Comparison of ENCODE assay signal across 17 mouse cellular contexts in the genomic region with DNA sequence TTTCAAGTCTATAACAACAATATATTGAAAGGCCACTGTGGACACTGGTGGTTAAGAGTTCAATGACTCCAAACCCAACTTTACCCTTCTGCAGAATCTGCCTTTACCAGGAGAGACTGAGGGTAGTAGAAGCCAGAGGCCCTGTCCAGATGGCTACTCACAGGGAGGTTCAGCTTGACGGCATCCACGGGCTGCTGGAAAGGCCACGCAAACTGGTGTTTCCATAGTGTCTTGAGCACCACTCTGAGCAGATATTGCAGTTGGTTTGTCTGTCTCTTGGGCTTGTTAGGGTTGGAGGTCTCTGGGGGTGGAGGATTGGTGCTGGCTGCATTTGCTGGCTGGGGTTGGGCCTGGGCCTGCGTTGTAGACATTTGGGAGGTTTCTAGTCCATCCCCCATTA. TPM values are rescaled to one million over a fixed set of nuclear protein-coding genes. Genes with fewer than 3 reads are reported as not detected.
"Had no signal": no experiment of that assay in that cellular context is flagged by ENCODE, and none has a peak within 500 bp of the region (broad histone marks: within the 10 kb centered on the region; RNA-seq: fewer than 3 reads in every experiment).

No protein-coding gene starts in this region.

- H3K4me1 ChIP-seq: neural tube, embryonic 12.5 days; stomach, embryonic 15.5 days had no signal

- DNase-seq: lung, adult 2 months; lung, postnatal 14 days; lung, postnatal 36 days; right cerebral cortex, postnatal 14 days; thymus, adult 2 months; thymus, postnatal 25 days; thymus, postnatal 4 days had no signal

- H3K4me3 ChIP-seq: lung, embryonic 15.5 days; megakaryocyte, embryonic 14.5 days; midbrain, embryonic 13.5 days; midbrain, embryonic 15.5 days; neural tube, embryonic 12.5 days; stomach, embryonic 15.5 days had no signal

- H3K27me3 ChIP-seq: lung, embryonic 15.5 days; megakaryocyte, embryonic 14.5 days; midbrain, embryonic 13.5 days; midbrain, embryonic 15.5 days; neural tube, embryonic 12.5 days; stomach, embryonic 15.5 days had no signal

- H3K27ac ChIP-seq: lung, embryonic 15.5 days; macrophage; midbrain, embryonic 13.5 days; midbrain, embryonic 15.5 days; neural tube, embryonic 12.5 days; stomach, embryonic 15.5 days; stomach, postnatal 0 days had no signal

RNA-seq across cellular contexts. Expression of gene Ephx3, which starts 39.9 kb away (rescaled TPM):
- total RNA-seq: megakaryocyte progenitor cell, adult 5-6 weeks; monocyte, adult 5-6 weeks had no signal
- polyA plus RNA-seq: macrophage had no signal
